Mouse (Mus musculus) left cerebral cortex, postnatal 36 days (tissue): ENCODE data around the gene Fam47e. TPM values are rescaled to one million over a fixed set of nuclear protein-coding genes. Genes with fewer than 3 reads are reported as not detected.

ENCODE experiments used
- DNase-seq, 2 experiments: peaks; one replicate each; pipeline ENCODE4 v3.0.0; 2021 to 2022; ENCODE audit warnings: low spot score in 2 of 2, mixed read lengths in 1 of 2
- intact Hi-C: fragments of 180-260 bp; cut with DNase I; formaldehyde crosslinking; loops from one replicate; pipeline ENCODE4 v1.15.1; 2025
- total RNA-seq, 2 experiments: library from RNA; stranded (reverse); gene quantifications; 2 replicates each; pipeline ENCODE4 v1.2.3; 2021

Fam47e gene
- total RNA-seq, 2 experiments from 2014 or later, result 0.32 TPM; not detected in 1

DNA sequence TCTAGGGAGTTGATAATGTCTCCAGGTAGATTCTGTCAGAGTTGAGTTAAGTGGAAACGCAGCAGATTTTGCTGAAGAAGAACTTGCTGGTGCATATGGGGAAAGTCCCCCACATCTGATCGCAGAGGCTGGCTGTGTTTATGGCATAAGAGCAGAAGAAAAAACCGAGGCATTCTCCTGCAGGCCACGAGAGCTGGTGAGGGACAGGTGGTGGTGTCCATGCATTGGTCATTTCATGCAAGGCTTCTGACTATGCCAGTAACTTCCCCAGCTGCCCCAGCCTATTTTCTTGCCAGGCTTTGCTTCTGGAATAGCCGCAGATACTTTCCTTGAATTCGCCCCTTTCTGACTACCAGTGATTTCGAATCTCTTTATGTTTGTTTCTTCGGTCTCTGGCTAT is 42.0 kb downstream of the Fam47e start:
- intact Hi-C loops, result no loop called here
- no peak for DNase-seq

DNA sequence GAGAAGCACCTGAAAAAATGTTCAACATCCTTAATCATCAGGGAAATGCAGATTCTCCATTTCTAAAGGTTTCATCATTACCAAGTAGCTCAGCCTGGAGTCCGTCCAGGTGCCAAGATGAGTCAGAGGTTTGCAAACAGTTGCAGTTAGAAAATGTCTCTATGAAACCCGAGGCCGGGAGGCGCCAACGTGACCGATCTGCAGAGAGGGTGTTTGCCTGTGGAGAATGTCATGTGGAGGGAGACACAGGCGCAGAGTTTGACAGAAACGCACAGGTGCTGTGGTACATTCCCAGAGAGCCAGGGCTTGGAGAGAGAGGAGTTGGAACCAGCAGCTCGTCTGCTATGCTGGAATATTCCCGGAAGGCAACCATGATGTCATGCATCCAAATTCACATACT is 44.2 kb downstream of the Fam47e start:
- intact Hi-C loops, result no loop called here
- DNase-seq, result peak in 1 of 2 experiments; percentile 36

DNA sequence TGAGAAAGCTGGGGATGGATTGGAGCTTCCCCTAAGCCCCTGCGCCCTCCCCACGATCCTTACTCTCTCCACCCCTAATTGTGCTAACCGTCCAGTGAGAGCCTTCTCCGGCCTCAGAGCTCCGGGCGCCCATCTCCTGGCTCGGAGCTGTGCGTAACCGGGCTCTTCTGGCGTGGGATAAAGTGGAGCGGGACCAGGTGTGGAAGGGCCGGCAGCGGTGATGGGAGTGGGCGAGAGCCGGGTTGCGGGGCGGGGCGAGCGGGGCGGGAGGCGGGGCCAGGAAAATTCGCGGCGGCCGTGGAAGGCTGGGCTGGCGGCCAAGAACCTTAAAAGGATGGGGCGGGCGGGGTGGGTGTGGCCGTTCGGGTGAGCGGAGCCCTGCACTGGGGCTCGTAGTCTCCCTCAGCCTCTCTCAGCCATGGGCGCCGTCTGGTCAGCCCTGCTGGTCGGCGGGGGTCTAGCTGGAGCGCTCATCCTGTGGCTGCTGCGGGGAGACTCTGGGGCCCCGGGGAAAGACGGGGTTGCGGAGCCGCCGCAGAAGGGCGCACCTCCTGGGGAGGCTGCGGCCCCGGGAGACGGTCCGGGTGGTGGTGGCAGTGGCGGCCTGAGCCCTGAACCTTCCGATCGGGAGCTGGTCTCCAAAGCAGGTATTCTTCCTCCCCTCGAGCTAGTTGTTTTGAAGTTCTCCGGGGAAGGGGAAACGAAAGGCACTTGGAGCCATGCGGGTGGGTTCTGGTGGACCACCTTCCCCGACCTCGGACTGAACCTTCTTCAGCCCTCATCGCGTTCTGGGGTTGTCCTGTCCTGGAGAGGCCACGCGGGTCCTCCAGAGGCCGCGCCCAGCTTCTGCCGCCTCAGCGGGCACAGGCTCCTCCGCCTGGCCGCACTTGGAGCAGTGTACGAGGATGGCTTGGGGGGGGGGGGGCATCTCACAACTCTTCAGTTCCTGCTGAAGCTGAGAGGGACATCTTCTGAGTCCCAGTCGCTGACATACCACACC is 48.1 kb downstream of the Fam47e start, which contains the start of gene Stbd1:
Stbd1 (plus strand) TSS at position 351 of the 1,000 bp plus-strand sequence.
- peak; percentile 24 to 26 for DNase-seq
- intact Hi-C loops, result no loop called here

DNA sequence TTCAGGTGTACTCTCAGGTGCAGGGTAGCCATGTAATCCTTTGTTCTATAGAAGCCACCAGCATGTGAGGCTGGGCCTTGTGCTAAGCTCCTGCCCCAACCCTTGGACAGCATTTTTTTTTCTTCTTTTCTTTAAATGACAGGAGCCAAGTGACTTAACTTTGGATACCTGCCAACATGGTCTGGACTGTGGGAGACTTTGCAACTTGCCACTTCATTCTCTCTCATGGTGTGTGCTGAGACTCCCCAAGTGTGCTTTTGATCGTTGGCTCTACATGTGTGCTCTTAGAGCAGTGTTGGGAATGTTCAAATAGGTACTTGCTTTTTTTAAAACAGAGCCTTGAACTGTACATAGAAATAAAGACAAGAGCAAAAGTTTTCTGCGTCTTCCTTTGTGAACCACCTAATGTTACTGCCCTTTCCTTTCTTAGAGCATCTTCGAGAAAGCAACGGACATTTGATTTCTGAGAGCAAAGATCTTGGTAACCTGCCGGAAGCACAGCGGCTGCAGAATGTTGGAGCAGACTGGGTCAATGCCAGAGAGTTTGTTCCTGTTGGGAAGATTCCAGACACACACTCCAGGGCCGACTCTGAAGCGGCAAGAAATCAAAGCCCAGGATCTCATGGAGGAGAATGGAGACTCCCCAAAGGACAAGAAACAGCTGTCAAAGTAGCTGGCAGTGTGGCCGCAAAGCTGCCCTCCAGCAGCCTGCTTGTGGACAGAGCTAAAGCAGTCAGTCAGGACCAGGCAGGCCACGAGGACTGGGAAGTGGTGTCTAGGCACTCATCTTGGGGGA is 49.8 kb downstream of the Fam47e start:
- intact Hi-C loops, result no loop called here
- DNase-seq, result no peak

DNA sequence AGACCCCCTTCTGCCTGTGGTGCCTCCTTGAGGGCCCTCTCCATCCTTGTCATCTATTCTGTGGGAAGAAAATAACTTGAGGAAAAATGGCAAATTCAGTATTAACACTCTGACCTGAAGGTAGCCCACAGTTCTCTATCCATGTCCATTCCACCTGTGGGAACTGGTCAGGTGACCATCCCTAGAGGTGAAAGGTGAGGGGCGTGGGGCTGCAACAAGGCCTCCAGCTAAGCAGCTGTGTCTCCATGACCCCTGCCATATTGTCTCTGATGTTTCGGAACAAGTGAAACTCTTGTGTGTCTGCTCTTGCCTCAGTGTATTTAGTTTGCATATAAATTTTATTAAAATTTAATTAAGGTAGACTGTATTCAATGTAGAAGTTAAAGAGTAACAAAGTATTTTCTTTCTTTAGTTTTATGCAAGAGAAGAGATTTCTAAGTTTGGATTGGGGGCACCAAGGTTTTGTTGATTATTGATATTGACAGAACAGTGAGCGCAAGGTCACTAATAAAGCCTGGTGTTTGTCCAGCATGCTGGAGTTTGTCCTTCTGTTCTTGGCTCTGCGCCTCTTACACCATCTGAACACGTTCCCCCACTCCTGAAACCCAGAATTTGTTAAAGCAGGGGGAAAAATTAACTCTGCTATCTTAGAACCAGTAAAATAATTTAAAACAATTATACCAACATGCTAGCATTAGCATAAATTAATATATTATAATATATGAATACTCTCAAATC is 52.8 kb downstream of the Fam47e start:
- intact Hi-C loops, result no loop called here
- no peak for DNase-seq

DNA sequence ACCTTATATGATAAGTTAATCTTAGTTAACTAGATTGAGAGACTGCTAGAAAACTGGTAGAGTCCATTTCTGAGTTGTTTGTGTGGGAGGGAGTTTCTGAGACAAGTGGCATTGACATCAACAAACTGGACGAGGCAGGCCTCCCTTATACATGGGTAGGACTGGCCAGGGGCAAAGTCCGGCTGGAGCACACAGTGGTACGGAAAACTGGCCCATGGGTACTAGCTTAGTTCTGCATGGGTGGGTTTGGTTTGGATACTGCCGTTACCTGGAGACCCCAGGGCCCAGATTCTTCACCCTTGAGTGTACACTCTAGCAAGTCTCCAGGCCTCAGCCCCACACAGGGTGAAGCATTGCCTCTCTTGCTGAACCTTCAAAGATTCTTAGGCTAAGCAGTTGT is 57.9 kb downstream of the Fam47e start:
- no peak for DNase-seq
- intact Hi-C loops, result no loop called here

DNA sequence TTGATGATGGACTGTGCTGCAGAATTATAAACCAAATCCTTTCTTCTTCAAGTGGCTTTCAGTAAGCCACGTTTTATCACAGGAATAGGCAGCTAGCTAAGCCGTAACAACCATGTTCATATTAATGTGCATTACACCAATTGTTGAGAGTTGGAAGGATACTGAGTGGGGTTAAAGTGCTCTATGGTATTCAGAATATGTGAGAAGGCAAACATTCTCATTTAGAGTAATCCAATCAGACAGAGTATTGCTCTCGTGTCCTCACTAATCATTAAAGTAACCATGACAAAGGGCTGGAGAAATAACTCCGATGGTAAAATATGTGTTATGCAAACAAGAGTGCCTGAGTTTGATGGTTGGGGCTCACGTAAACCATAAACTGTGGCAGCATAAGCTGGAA is 67.0 kb downstream of the Fam47e start:
- intact Hi-C loops, result no loop called here
- DNase-seq, result no peak

DNA sequence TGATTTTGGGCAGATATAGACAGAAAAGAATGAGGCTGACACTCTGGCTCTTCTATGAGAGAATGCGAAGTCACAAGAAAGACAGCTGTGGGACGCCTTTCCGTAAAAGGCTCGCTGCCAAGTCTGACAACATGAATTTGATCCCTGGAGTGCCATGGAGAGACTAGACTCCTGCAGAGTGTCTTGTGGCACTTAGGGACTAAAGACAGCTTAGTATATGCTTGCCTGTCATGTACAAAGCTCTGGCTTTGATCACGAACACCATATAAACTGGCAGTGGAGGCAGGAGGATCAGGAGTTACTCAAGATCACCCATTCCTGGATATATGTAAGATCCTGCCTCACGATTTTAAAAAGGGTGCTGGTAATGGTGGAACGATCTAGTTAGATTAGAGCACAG is 73.0 kb downstream of the Fam47e start:
- no peak for DNase-seq
- intact Hi-C loops, result no loop called here

DNA sequence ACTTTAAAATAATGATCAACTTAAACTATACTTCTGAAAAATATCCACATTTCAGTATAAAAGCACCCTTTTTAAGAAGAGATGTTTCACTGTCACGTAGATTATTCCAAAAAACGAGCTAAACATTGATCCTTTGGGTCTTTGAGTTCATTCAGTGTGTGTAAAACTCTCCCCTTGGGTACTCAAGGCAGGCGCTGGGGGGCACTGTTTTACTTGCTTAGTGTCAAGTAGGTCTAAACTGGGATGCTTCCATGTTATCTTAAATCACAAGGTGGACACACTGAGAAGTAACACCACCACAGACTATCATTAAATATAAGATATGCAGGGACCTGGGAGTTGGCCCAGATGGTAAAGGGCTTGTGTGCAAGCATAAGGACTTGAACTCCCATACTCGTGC is 78.7 kb downstream of the Fam47e start:
- intact Hi-C loops, result no loop called here
- no peak for DNase-seq

DNA sequence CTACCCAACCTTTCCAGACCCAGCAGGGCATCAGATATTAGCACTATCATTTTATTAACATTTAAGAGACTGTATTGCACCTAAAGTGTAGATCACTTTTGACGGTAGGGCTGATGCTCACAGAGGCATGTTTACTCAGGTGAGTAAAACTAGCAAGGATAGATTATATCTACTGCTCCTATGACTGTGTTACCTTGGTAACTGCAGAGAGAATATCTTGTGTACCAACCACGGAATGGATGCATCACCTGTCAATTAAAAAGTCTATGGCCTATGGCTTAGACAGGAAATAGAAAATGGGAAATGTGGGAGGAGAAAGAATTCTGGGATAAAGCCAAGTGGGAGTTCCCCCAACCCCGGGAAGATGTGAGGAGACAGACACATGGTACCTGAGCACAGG is 80.0 kb downstream of the Fam47e start:
- intact Hi-C loops, result no loop called here
- DNase-seq, result no peak

DNA sequence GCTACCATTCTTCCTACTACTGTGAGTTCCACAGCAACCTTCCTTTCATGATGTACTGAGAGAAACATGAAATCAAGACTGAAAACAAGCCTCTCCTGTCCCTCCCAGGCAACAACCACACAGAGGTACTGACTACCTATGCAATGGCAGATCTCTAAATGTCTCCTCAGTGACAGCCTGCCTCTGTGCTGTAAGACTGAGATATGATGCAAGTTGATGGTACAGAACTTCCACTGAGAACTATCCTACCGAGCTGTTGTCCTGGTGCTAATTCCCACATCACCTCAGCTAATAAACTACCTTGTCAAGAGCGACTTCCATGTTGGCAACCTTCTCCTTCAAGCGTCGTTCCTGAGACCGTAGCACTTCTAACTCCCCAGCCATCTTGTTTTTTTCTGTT is 81.0 kb downstream of the Fam47e start:
- intact Hi-C loops, result no loop called here
- no peak for DNase-seq

DNA sequence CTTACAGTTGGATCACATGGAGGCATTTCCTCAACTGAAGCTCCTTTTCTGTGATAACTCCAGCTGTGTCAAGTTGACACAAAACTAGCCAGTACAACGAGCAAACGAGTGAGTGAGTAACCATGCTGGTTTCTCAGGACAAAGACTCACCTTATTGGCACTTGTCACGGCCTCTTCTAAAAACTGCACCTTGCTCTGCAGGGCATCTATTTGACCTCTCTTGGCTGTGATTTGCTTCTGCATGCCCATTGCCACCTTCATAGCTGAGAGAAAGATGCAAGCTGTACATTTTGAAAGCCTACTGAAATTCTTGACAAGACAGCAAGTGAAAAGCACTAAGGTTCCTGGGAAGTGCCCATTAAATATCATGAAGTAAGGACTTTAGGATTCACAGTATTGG is 86.0 kb downstream of the Fam47e start:
- no peak for DNase-seq
- intact Hi-C loops, result no loop called here

Other genes starting within 250 kb of the Fam47e start
- gene Sdad1, start 244.6 kb upstream of the Fam47e start, total RNA-seq, result 10 to 100 TPM; 15.5 to 25.1 TPM
- not detected for gene Cxcl9, start 227.0 kb upstream of the Fam47e start, total RNA-seq
- gene Art3, start 223.2 kb upstream of the Fam47e start, total RNA-seq, result 1 to 10 TPM; 3.6 to 5.9 TPM
- gene Cxcl10, start 206.2 kb upstream of the Fam47e start, total RNA-seq, result under 1 TPM in 1 of 2 experiments, not detected in 1; 0.49 TPM
- 10 to 100 TPM; 25.3 to 28.5 TPM for gene Nup54, start 119.8 kb upstream of the Fam47e start, total RNA-seq
- 10 to 100 TPM; 80.5 to 87.8 TPM for gene Scarb2, start 48.2 kb upstream of the Fam47e start, total RNA-seq
- gene Stbd1, start 48.0 kb downstream of the Fam47e start, total RNA-seq, result 1 to 10 TPM in 1 of 2 experiments, under 1 TPM in 1; 0.72 to 1.1 TPM
- gene Ccdc158, start 120.2 kb downstream of the Fam47e start, total RNA-seq, result under 1 TPM; 0.30 to 0.39 TPM
- 1 to 10 TPM; 3.3 to 3.4 TPM for gene Shroom3, start 128.4 kb downstream of the Fam47e start, total RNA-seq